Mouse (Mus musculus): Measurements from ENCODE around the gene Nek7. TPM values are rescaled to one million over a fixed set of nuclear protein-coding genes. Genes with fewer than 3 reads are reported as not detected.

The Nek7 gene
- total RNA-seq, 2 experiments from 2014 or later: 26.5 to 26.8 TPM

DNA sequence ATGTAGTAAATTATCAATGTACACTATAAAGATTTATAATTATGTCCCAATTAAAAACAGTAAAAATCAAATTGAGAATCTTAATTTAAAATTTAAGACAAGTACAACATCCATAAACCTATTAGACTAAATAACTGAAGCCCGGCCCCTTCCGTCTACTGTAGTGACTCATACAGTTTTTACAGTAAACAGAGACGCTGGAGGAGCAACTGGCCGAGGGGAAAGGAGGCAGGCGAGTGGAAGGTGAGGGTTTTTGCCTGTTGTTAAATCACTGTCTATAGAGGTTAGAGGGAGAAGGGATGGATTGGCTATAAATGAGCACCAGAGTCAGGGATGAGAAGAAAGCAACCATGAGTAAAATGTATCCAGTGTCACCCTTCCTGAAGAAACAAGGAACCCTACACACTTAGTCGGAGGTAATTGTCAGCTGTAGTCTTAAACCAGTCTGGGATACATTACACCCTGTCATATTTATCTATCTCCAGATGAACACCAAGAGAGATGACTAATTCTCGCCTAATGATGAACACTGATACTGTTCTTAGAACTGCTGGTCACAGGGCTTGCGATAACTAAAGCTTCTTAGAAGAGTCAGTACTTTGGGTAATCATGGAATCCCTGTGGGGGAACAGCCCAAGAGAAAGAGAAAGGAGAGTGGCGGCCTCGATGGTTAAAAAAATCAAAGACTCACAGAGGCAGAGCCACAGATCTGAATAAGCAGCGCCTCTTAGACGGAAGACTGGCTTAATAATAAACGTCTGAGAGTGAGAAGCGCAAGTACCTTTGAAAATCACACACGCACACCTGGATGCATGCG is 84.0 kb downstream of the Nek7 start:
- intact Hi-C loops (cut with DNase I): no loop called here
- DNase-seq (ENCODE audit: low spot score in 2 of 2): no peak

DNA sequence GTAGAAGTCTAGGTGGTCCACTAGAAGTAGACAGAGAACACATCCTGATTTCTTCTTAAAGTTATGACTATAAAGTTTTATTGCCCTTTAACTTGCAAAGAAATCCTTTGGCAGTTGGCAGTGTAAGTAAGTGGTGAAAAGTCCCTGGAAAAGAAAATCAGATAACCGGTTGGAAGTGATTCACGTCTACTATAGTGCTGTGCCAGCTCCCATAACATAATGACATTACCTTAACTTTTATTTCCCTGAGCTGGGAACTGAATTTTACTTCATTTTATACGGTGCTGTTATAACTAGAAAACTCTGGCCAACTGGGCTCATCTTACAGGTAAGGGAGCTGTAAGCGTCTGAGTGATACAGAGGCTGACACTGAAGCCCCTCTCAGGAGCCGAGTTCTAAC is 89.3 kb downstream of the Nek7 start:
- DNase-seq (ENCODE audit: low spot score in 2 of 2): no peak
- intact Hi-C loops (cut with DNase I): no loop called here

GRCm38 (mm10) chr1:138523962-138524361 is 96.0 kb downstream of the Nek7 start:
- intact Hi-C loops (cut with DNase I): no loop called here
- no peak for DNase-seq (ENCODE audit: low spot score in 2 of 2)

DNA sequence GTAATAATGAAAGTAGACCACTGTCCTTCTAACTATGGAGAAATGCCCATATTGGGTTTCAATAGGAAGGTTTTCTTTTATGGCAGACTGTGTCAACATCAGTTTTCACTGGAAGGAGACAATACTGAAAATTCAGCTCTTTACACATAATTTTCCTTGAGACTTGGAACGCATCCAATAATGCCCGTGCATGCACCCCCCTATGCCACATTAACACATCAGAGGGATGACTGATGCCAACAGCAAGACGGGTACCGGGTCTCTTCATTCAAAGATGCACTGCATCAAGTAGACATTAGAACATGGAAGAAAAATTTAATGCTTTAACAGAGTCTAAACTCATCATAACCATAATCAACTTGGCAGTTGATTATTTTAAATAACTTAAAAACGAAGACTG is 101.7 kb downstream of the Nek7 start:
- DNase-seq (ENCODE audit: low spot score in 2 of 2): no peak
- intact Hi-C loops (cut with DNase I): no loop called here

DNA sequence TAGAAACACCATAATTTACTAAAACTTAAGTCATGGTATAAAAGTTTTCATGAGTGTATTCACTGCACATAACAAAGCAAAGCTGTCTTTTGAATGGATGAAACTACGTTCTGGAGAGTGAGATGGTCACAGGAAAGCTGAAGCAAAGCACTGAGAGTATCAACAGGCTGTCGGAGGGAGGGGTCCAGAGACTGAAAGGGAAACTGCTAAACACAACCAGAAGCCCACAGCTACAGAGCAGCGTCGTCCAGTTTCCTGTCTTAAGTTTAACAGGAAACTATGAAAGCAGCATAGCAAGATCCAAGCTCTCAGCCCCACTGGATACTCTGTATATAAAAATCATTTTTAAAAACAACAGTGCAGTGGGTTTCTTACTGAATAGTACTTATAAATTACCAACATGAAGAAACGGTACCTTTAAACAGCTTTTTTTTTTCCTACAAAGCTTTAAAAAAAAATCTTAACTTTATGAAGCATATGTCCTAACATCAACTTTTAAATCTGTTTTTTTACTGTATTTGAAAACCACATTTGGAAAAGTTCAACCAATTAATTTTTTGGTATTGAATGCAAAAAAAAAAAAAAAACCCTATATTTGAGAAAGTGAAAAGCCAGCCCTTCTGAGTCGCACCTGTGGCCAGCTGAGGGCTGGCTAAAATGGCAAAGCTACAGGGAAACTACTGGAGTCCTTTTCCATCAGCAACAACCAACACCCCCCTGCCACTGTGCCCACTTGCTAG is 102.4 kb downstream of the Nek7 start:
- intact Hi-C loops (cut with DNase I): no loop called here
- no peak for DNase-seq (ENCODE audit: low spot score in 2 of 2)

DNA sequence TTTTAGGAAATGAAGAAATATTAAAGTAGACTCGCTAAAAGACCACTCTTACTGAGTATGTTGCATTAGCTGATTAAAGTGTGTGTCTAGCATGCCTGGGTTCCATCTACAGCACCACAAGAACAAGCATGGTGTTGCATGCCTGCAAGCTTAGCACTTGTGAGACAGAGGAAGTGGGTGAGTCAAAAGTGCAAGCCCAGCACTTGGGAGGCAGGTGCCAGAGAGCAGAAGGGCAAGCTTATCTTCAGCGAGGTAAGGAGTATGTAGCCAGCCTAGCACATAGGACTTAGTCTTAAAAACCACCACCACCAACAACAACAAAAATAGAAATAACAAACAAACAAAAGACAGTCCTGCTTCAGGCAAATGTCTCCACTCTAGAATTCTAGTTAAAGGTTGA is 103.0 kb downstream of the Nek7 start:
- intact Hi-C loops (cut with DNase I): no loop called here
- DNase-seq (ENCODE audit: low spot score in 2 of 2): no peak

- intact Hi-C loops (cut with DNase I): no loop called here
- DNase-seq (ENCODE audit: low spot score in 2 of 2): no peak
These were observed 104.6 kb downstream of the Nek7 start for GRCm38 (mm10) chr1:138515362-138515761.

GRCm38 (mm10) chr1:138513982-138514381 is 106.0 kb downstream of the Nek7 start:
- intact Hi-C loops (cut with DNase I): no loop called here
- no peak for DNase-seq (ENCODE audit: low spot score in 2 of 2)

DNA sequence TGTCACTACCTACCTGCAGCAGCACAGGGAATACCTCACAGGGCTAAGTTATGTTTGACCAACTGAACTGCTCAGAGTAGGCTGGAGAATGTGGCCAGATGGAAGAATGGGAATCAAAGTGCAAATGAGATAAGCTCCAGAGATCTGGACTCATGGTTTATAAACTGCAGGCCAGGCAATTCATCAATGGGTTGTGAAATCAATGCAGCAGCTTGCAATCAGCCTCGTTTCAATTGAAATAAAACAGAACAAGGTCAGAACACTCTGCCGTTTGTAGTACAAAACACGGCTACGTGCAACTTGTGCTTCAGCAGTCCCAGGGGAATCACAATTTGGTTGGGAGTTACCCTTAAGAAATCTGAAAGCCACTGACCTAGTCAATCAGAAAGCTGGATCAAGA is 109.4 kb downstream of the Nek7 start:
- intact Hi-C loops (cut with DNase I): no loop called here
- DNase-seq (ENCODE audit: low spot score in 2 of 2): no peak

- peak in 1 of 2 experiments; percentile 16 for DNase-seq (ENCODE audit: low spot score in 2 of 2)
These were observed 112.4 kb downstream of the Nek7 start for GRCm38 (mm10) chr1:138507446-138508043.

GRCm38 (mm10) chr1:138507014-138507413 is 112.9 kb downstream of the Nek7 start:
- intact Hi-C loops (cut with DNase I): loop anchor here (10.0 kb wide), 1 partner anchor 338 kb away; the partner anchor contains the start of gene Lhx9
- DNase-seq (ENCODE audit: low spot score in 2 of 2): no peak

More at GRCm38 (mm10) chr1:138507446-138508043, 112.4 kb downstream of the Nek7 start:
- intact Hi-C loops (cut with DNase I): loop anchor here (10.0 kb wide), 1 partner anchor 337 kb away; the partner anchor contains the start of gene Lhx9

GRCm38 (mm10) chr1:138504228-138504627 is 115.7 kb downstream of the Nek7 start:
- intact Hi-C loops (cut with DNase I): loop anchor here (5.0 to 10.0 kb wide), 2 partner anchors 113 to 341 kb away; partner anchors contain the start of gene Lhx9
- DNase-seq (ENCODE audit: low spot score in 2 of 2): peak in 1 of 2 experiments; percentile 28

GRCm38 (mm10) chr1:138500691-138501090 is 119.2 kb downstream of the Nek7 start:
- DNase-seq (ENCODE audit: low spot score in 2 of 2): no peak
- intact Hi-C loops (cut with DNase I): loop anchor here (5.0 to 10.0 kb wide), 2 partner anchors 117 to 344 kb away; partner anchors contain the start of gene Lhx9

DNA sequence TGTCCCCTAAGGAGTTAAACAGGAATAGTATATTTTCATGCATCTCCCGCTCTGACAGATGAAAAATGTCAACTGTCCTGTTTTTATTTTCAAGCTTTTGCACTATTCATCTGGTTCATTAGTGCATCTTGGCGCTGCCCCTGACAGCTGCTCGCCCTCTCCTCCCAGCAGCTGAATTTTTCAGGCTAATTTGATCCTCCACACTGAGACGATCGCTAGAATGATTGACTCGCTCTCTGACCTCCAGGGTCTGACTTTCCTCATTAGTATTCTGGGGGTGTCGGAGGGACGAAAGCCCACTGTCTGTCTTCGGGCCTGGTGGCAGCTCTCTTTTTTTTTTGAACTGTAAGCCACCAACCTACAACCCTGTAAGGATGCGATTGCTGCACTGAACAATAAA is 119.8 kb downstream of the Nek7 start:
- intact Hi-C loops (cut with DNase I): loop anchor here (5.0 to 10.0 kb wide), 2 partner anchors 117 to 345 kb away; partner anchors contain the start of gene Lhx9

DNA sequence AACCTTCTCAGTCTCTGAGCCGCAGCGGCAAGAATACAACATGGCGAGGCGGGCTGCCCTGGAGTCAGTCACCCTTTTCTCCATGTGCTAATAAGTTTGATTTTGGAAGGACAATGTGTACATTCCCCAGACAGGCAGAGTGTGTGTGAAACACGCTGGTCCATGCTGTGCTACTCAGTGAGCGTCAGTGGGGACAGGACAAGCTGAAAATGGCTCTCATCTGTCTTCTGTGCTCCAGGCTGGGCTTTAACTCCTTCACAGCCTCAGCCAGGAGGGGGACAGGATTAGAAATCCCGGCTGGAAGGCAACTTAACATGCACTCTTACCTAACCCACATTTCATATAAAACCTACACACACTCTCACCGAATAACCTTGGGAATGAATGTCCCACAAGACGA is 120.5 kb downstream of the Nek7 start:
- DNase-seq (ENCODE audit: low spot score in 2 of 2): peak; percentile 34 to 48
- intact Hi-C loops (cut with DNase I): no loop called here

More for the DNA sequence above, 119.8 kb downstream of the Nek7 start:
- DNase-seq (ENCODE audit: low spot score in 2 of 2): no peak

GRCm38 (mm10) chr1:138491382-138492097 is 128.4 kb downstream of the Nek7 start:
- intact Hi-C loops (cut with DNase I): no loop called here
- DNase-seq (ENCODE audit: low spot score in 2 of 2): no peak

DNA sequence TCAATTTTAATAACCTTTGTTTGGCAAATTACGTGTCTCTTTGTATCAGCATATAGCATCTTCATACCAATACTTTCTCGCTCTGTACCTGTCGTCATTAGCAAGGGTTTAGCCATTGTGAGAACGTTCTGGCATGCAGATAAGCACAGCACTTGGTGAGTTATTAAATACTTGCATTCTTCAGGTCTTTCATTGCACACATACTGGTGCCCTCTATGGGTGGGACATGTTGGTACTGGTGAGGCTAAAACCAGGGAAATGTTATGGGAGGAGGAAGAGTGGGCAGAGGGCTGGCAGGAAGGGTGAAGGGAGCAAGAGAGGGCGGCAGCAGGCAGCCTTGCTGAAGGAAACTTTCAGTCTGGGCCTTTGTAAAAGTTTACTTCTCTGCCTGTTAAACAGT is 132.4 kb downstream of the Nek7 start:
- DNase-seq (ENCODE audit: low spot score in 2 of 2): no peak
- intact Hi-C loops (cut with DNase I): no loop called here

- DNase-seq (ENCODE audit: low spot score in 2 of 2): no peak
These were observed 139.2 kb downstream of the Nek7 start for GRCm38 (mm10) chr1:138480694-138481093.

GRCm38 (mm10) chr1:138465352-138465751 is 154.6 kb downstream of the Nek7 start:
- intact Hi-C loops (cut with DNase I): no loop called here
- no peak for DNase-seq (ENCODE audit: low spot score in 2 of 2)

More at GRCm38 (mm10) chr1:138480694-138481093, 139.2 kb downstream of the Nek7 start:
- intact Hi-C loops (cut with DNase I): no loop called here
